Mouse (Mus musculus) liver, embryonic 13.5 days (tissue): Measurements from ENCODE around the gene Lrrc8b. TPM values are rescaled to one million over a fixed set of nuclear protein-coding genes. Genes with fewer than 3 reads are reported as not detected.

Experiments
- ATAC-seq: fragments of 200-750 bp; cut with Nextera tagmentation; 2 replicates; pipeline ENCODE4 v1.8.0; 2017; ENCODE audit warnings: low read depth, mild to moderate bottlenecking, moderate number of reproducible peaks, moderate library complexity
- DNase-seq: peaks from one replicate; pipeline ENCODE4 v3.0.0; 2022
- H3K27ac ChIP-seq: fragments of 300-500 bp; sonication (generic); 2 replicates; pipeline ENCODE4 v1.5.1; 2015; ENCODE audit warnings: moderate library complexity, mild to moderate bottlenecking, inconsistent platforms
- H3K27me3 ChIP-seq: fragments of 300-500 bp; sonication (generic); 2 replicates; pipeline ENCODE4 v1.6.1; 2015; ENCODE audit warnings: mild to moderate bottlenecking, inconsistent platforms
- H3K36me3 ChIP-seq: fragments of 300-500 bp; sonication (generic); 2 replicates; pipeline ENCODE4 v1.6.1; 2015; ENCODE audit warnings: mild to moderate bottlenecking, inconsistent platforms
- H3K4me1 ChIP-seq: fragments of 300-500 bp; sonication (generic); replicated peaks from 2 replicates; pipeline ENCODE4 v1.6.1; 2015; ENCODE audit warnings: inconsistent platforms
- H3K4me2 ChIP-seq: fragments of 300-500 bp; sonication (generic); 2 replicates; pipeline ENCODE4 v1.6.1; 2015; ENCODE audit warnings: inconsistent platforms, mild to moderate bottlenecking, moderate library complexity
- H3K4me3 ChIP-seq: fragments of 300-500 bp; sonication (generic); replicated peaks from 2 replicates; pipeline ENCODE4 v1.5.1; 2015; ENCODE audit warnings: mild to moderate bottlenecking, inconsistent platforms
- H3K9ac ChIP-seq: fragments of 300-500 bp; sonication (generic); 2 replicates; pipeline ENCODE4 v1.6.1; 2015; ENCODE audit warnings: mild to moderate bottlenecking, inconsistent platforms
- H3K9me3 ChIP-seq: fragments of 300-500 bp; sonication (generic); replicated peaks from 2 replicates; pipeline ENCODE4 v1.6.1; 2016; ENCODE audit warnings: inconsistent platforms
- WGBS: fragments of 180-500 bp; shearing (Covaris S2); methylation state at CpG from one replicate; pipeline ENCODE4 v1.1.7; 2015; ENCODE audit not compliant: insufficient replicate concordance; 5-methylcytosine and 5-hydroxymethylcytosine counted together
- polyA plus RNA-seq: library from polyadenylated mRNA; unstranded; fragments of >200 nt; fragmentation: Nextera tagmentation; extraction: Ambion mirVana; gene quantifications from 2 replicates; pipeline ENCODE4 v1.2.1, GENCODE M21; 2015

Gene Lrrc8b
- polyA plus RNA-seq, 1 experiment from 2014 or later, result 4.1 TPM

DNA sequence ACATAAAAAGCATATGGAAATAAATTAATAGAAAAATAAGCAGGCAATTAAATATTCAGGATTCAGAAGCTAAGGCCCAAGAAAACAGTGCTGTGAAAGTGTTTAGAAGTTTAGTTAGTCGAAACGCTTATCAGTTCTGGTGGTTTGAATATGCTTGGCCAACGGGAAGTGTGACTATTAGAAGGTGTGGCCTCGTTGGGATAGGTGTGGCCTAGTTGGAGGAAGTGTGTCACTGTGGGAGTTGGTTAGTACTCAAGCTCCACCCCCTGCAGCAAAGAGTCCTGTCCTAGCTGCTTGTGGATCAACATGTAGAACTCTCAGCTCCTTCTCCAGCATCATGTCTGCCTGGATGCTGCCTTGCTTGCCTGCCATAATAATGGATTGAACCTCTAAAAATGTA lies 6.5 kb upstream of the Lrrc8b start:
- Histone ChIP-seq H3K36me3 (0 out of 2 replicates have a peak, but pooled peaks cover 4% of the 10 kb centered on the region), H3K27ac (peak overlapping the region; percentile 92), H3K9me3 (no peaks in the 10 kb centered on the region), H3K4me2 (peak overlapping the region; percentile 65), H3K27me3 (no peaks in the 10 kb centered on the region), H3K4me1 (peaks cover 55% of the 10 kb centered on the region), H3K9ac (peak overlapping the region; percentile 72), H3K4me3 (peak overlapping the region; percentile 55)
- ATAC-seq (peak; percentile 91), DNase-seq (peak; percentile 81)
- 16% methylated on average over 4 of the region's 4 CpGs for WGBS

GRCm38 (mm10) chr5:105410521-105411293 lies 4.9 kb upstream of the Lrrc8b start:
- Histone ChIP-seq H3K4me3 (peak overlapping the region; percentile 55), H3K4me2 (peak overlapping the region; percentile 65)

DNA sequence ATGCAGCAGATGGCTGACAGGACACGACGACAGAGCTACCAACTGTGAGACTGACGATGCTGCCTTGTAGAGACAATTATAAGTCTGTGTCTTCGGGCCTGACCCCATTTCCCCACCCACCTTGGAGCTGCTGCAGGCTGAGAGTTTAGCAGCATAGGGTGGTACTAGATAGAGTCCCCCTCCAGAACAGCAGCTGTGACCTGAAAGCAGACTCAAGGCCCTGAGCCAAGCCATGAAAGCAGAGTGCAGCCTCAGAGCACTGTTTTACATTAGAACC lies 4.3 kb upstream of the Lrrc8b start:
- Histone ChIP-seq H3K4me1 (peaks cover 67% of the 10 kb centered on the region), H3K27me3 (no peaks in the 10 kb centered on the region), H3K36me3 (0 out of 2 replicates have a peak, but pooled peaks cover 4% of the 10 kb centered on the region), H3K27ac (peak overlapping the region; percentile 92), H3K4me3 (peak overlapping the region; percentile 55), H3K9ac (peak overlapping the region; percentile 72), H3K9me3 (no peaks in the 10 kb centered on the region), H3K4me2 (peak overlapping the region; percentile 65)
- DNase-seq (no peak), ATAC-seq (no peak)
- WGBS, result 19% methylated on average over 4 of the region's 4 CpGs

More at GRCm38 (mm10) chr5:105410521-105411293, 4.9 kb upstream of the Lrrc8b start:
- Histone ChIP-seq H3K27ac (peak overlapping the region; percentile 92), H3K4me1 (peaks cover 63% of the 10 kb centered on the region), H3K9ac (peak overlapping the region; percentile 72), H3K27me3 (no peaks in the 10 kb centered on the region), H3K9me3 (no peaks in the 10 kb centered on the region), H3K36me3 (0 out of 2 replicates have a peak, but pooled peaks cover 4% of the 10 kb centered on the region)
- DNase-seq, result peak; percentile 73
- WGBS, result 57% methylated on average over 6 of the region's 6 CpGs
- peak; percentile 76 for ATAC-seq

- Histone ChIP-seq H3K4me3 (peak overlapping the region; percentile 55; the same call in 1 of the 2 replicates), H3K9ac (peak overlapping the region; percentile 72), H3K9me3 (no peaks in the 10 kb centered on the region), H3K27ac (peak overlapping the region; percentile 92), H3K4me2 (peak overlapping the region; percentile 65), H3K4me1 (peaks cover 72% of the 10 kb centered on the region), H3K27me3 (no peaks in the 10 kb centered on the region), H3K36me3 (0 out of 2 replicates have a peak, but pooled peaks cover 4% of the 10 kb centered on the region)
- ATAC-seq (no peak), DNase-seq (no peak)
- WGBS, result 75% methylated on average over 2 of the region's 2 CpGs
Measured at GRCm38 (mm10) chr5:105411768-105412167, 3.8 kb upstream of the Lrrc8b start.

DNA sequence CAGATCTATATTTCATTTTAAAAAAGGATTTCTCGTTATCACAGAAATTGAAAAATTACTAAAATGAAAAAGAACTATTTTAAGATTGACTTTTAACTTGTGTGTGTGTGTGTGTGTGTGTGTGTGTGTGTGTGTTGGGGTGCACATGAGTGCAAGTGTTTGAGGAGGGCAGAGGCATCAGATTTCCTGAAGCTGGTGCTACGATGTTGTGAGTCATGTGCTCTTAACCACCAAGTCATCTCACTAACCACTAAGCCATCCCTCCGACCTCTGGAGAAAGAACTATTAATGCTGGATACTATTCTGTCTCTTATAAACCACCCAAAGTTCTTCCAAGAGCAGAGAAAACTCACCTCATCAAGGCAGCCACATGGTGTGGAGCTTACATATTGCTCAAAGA lies 2.9 kb upstream of the Lrrc8b start:
- H3K36me3 ChIP-seq, result 0 out of 2 replicates have a peak, but pooled peaks cover 5% of the 10 kb centered on the region
- H3K27ac ChIP-seq, result no peak overlapping the region
- peaks cover 81% of the 10 kb centered on the region for H3K4me1 ChIP-seq
- WGBS, result 71% methylated on average over 3 of the region's 3 CpGs
- DNase-seq, result no peak
- H3K4me2 ChIP-seq, result no peak overlapping the region
- no peak overlapping the region for H3K4me3 ChIP-seq
- ATAC-seq, result no peak
- no peak overlapping the region for H3K9ac ChIP-seq
- H3K9me3 ChIP-seq, result no peaks in the 10 kb centered on the region
- no peaks in the 10 kb centered on the region for H3K27me3 ChIP-seq

- Histone ChIP-seq H3K27ac (peak overlapping the region; percentile 95), H3K4me3 (peak overlapping the region; percentile 96), H3K27me3 (no peaks in the 10 kb centered on the region), H3K9me3 (no peaks in the 10 kb centered on the region), H3K9ac (peak overlapping the region; percentile 99), H3K36me3 (peaks cover 17% of the 10 kb centered on the region), H3K4me2 (peak overlapping the region; percentile 99), H3K4me1 (peaks cover 83% of the 10 kb centered on the region)
- ATAC-seq, result no peak
- WGBS, result 73% methylated on average over 12 of the region's 12 CpGs
- DNase-seq, result no peak
Measured at GRCm38 (mm10) chr5:105414341-105415120, 1.0 kb upstream of the Lrrc8b start.

DNA sequence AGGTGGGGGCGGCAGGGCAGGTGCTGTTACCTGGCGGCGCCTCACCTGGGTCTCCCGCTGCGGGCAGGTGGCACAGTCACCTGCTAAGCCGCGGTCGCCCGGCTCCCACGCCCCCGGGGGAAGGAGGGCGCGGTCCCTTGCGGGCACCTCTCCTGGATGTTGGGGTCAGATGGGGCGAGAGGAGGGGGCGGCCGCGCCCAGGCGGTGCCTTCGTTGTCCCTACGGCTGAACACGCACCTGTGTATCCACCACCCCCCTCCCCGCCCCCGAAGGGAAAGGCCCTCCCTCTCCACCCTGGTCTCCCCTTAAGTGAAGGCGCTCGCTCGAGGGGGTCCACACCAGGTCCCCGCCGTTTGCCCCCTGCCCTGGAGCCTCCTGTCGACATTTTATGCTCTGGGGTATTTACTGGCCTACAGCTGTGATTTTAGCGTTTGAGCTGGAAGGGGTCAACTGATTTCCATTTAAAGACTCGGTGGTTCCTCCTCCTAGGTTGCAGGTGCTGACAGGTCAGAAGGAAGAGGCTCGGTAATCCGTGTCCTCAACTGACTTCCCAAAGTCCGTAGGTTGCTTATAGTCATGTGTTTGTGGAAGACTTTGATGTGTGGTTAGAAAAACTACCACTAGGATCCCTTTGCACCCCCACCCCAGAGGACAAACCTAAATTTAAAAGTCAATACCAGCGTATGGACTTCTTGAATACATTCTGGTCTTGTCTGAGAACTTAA lies 538 bp downstream of the Lrrc8b start:
- ATAC-seq (peak; percentile 9), DNase-seq (no peak)
- H3K4me3 ChIP-seq, result peak overlapping the region; percentile 96
- peak overlapping the region; percentile 99 for H3K9ac ChIP-seq
- WGBS, result 5% methylated on average over 26 of the region's 36 CpGs
- no peaks in the 10 kb centered on the region for H3K9me3 ChIP-seq
- no peaks in the 10 kb centered on the region for H3K27me3 ChIP-seq
- H3K27ac ChIP-seq, result peak overlapping the region; percentile 90
- H3K36me3 ChIP-seq, result peaks cover 17% of the 10 kb centered on the region
- peak overlapping the region; percentile 99 for H3K4me2 ChIP-seq
- peaks cover 67% of the 10 kb centered on the region for H3K4me1 ChIP-seq

DNA sequence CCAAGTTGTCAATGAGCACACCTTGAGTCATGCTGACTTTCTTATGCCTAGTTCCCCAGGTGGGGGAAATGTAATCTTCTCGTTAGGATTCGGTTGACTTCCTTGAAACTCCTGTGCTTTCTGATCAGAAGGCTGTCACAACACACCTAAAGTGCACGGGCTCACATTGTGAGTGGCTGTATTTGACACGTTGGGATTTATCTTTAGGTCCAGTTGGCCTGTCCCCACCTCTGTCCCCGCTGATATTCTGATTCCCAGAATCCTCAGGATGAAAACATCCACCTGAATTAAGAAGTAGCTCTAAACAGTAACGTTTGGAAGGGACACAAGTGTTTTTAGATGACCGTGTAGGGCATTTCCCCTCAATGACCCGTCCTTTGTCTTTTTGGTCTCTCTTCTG lies 1.6 kb downstream of the Lrrc8b start:
- Histone ChIP-seq H3K4me2 (peak overlapping the region; percentile 99), H3K27ac (peak overlapping the region; percentile 67)
- peak; percentile 46 for DNase-seq

DNA sequence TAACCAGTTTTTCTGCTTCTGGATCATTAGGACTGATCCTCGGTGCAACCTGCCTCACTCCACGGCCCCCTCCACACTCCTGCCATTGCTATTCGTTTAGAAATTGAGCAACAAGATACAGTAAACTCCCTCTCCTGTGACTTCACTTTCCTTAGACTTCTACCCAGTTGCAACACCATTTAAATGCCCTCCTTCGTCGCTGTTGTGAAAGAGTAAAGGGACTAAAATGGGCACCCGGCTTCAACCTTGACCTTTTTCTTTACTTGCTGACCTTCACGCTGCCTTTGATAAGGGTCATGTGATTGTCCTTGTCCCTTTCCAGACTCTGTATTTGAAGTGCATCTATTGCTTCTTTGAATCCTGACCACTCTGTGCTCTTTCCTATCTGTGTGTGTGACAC lies 2.8 kb downstream of the Lrrc8b start:
- 79% methylated on average over 7 of the region's 7 CpGs for WGBS
- no peaks in the 10 kb centered on the region for H3K9me3 ChIP-seq
- H3K36me3 ChIP-seq, result peaks cover 15% of the 10 kb centered on the region
- no peaks in the 10 kb centered on the region for H3K27me3 ChIP-seq
- peaks cover 48% of the 10 kb centered on the region for H3K4me1 ChIP-seq
- H3K4me2 ChIP-seq, result peak overlapping the region; percentile 99
- peak overlapping the region; percentile 96; the same call in 1 of the 2 replicates for H3K4me3 ChIP-seq
- DNase-seq (no peak), ATAC-seq (no peak)
- peak overlapping the region; percentile 67; the same call in 1 of the 2 replicates for H3K27ac ChIP-seq
- H3K9ac ChIP-seq, result peak overlapping the region; percentile 99; the same call in 1 of the 2 replicates

More for the DNA sequence above, 1.6 kb downstream of the Lrrc8b start:
- Histone ChIP-seq H3K36me3 (peaks cover 17% of the 10 kb centered on the region), H3K4me1 (peaks cover 56% of the 10 kb centered on the region), H3K9ac (peak overlapping the region; percentile 99), H3K27me3 (no peaks in the 10 kb centered on the region), H3K9me3 (no peaks in the 10 kb centered on the region), H3K4me3 (peak overlapping the region; percentile 96)
- ATAC-seq, result peak; percentile 43
- 39% methylated on average over 8 of the region's 8 CpGs for WGBS

DNA sequence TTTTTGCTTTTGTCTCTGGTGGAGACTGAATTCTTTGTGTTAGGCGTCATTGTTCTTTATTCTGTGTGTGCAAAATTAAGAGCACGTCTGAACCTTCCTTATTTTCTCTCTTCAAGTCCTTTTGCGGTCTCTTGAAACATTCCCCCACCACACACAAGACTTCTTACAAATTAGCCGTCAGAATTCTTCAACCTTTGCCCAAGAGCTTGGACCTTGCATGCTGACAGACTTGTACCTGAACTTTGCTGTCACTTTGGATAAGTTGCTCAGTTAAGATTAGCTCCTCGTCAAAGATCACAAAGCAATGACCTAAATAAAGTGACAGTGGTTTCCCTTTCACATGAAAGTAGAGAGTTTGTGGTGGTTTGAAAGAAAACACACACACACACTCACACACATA lies 3.3 kb downstream of the Lrrc8b start:
- no peak overlapping the region; the same call in 1 of the 2 replicates for H3K4me2 ChIP-seq
- H3K4me3 ChIP-seq, result 0 out of 2 replicates have a peak overlapping the region, but pooled peaks have one; percentile 96
- no peak overlapping the region for H3K9ac ChIP-seq
- no peak overlapping the region for H3K27ac ChIP-seq
- no peak for DNase-seq
- WGBS, result 88% methylated on average over 5 of the region's 5 CpGs
- H3K27me3 ChIP-seq, result no peaks in the 10 kb centered on the region
- H3K4me1 ChIP-seq, result peaks cover 44% of the 10 kb centered on the region
- no peak for ATAC-seq
- H3K9me3 ChIP-seq, result no peaks in the 10 kb centered on the region
- peaks cover 13% of the 10 kb centered on the region for H3K36me3 ChIP-seq

DNA sequence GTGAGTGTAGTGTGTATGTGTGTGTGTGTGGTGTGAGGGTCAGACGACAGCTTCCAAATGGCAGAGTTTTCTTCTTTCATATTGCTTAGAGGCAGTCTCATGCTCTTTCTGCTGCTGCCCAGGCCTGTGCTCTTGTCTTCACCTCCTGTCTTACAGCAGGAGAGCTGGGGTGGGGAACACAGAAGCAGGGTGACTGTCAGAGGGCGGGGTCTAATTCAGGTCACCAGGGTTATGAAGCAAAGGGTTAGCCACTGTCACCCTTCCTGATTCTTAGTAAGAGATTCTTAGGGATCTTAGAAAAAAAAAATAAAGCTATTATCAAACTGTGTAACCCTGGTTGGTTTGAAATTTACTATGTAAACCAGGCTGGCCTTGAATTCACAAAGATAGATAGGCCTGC lies 10.0 kb downstream of the Lrrc8b start:
- Histone ChIP-seq H3K27me3 (no peaks in the 10 kb centered on the region), H3K9ac (no peak overlapping the region), H3K4me1 (peaks cover 23% of the 10 kb centered on the region; the same call in 1 of the 2 replicates), H3K4me3 (no peak overlapping the region), H3K4me2 (no peak overlapping the region), H3K9me3 (no peaks in the 10 kb centered on the region), H3K36me3 (peaks cover 8% of the 10 kb centered on the region), H3K27ac (no peak overlapping the region)
- WGBS, result 73% methylated on average over 2 of the region's 2 CpGs
- DNase-seq (no peak), ATAC-seq (no peak)
